Mouse (Mus musculus) limb, embryonic 14.5 days (tissue): Measurements from ENCODE around the gene Nf2. TPM values are rescaled to one million over a fixed set of nuclear protein-coding genes. Genes with fewer than 3 reads are reported as not detected.

Experiments
- ATAC-seq: fragments of 200-750 bp; cut with Nextera tagmentation; 2 replicates; pipeline ENCODE4 v1.8.0; 2017; ENCODE audit warnings: low read depth, moderate number of reproducible peaks, moderate TSS enrichment; ENCODE audit not compliant: low FRiP score
- DNase-seq: peaks from one replicate; pipeline ENCODE4 v3.0.0-alpha.2; 2015; ENCODE audit warnings: low spot score
- H3K27ac ChIP-seq: fragments of 300-500 bp; sonication (generic); replicated peaks from 2 replicates; pipeline ENCODE4 v1.5.1; 2014; ENCODE audit warnings: low read depth, mild to moderate bottlenecking, low read length, moderate library complexity, mixed read lengths
- H3K27me3 ChIP-seq: fragments of 300-500 bp; sonication (generic); 2 replicates; pipeline ENCODE4 v1.6.1; 2014; ENCODE audit warnings: low read length, mixed read lengths; ENCODE audit not compliant: control insufficient read depth, insufficient read depth
- H3K36me3 ChIP-seq: fragments of 300-500 bp; sonication (generic); 2 replicates; pipeline ENCODE4 v1.6.1; 2014; ENCODE audit warnings: mild to moderate bottlenecking, low read length, moderate library complexity, mixed read lengths; ENCODE audit not compliant: control insufficient read depth, insufficient read depth
- H3K4me1 ChIP-seq: fragments of 300-500 bp; sonication (generic); 2 replicates; pipeline ENCODE4 v1.6.1; 2014; ENCODE audit warnings: antibody characterized with exemption, low read length, mixed read lengths; ENCODE audit not compliant: control insufficient read depth, insufficient read depth
- H3K4me2 ChIP-seq: fragments of 300-500 bp; sonication (generic); replicated peaks from 2 replicates; pipeline ENCODE4 v1.6.1; 2014; ENCODE audit warnings: low read depth, mild to moderate bottlenecking, low read length, moderate library complexity; ENCODE audit not compliant: severe bottlenecking
- H3K4me3 ChIP-seq: fragments of 300-500 bp; sonication (generic); replicated peaks from 2 replicates; pipeline ENCODE4 v1.5.1; 2014; ENCODE audit warnings: low read length
- H3K9ac ChIP-seq: fragments of 300-500 bp; sonication (generic); 2 replicates; pipeline ENCODE4 v1.6.1; 2014; ENCODE audit warnings: mild to moderate bottlenecking, low read depth, low read length, moderate library complexity; ENCODE audit not compliant: severe bottlenecking
- H3K9me3 ChIP-seq: fragments of 300-500 bp; sonication (generic); 2 replicates; pipeline ENCODE4 v1.6.1; 2016; ENCODE audit warnings: low read length; ENCODE audit not compliant: control insufficient read depth
- POLR2A ChIP-seq: fragments of 200-500 bp; IDR thresholded peaks from 2 replicates; pipeline ENCODE4 v1.8.0; 2012; ENCODE audit warnings: inconsistent platforms, mild to moderate bottlenecking, moderate library complexity, borderline replicate concordance; ENCODE audit not compliant: insufficient read depth, insufficient read length; ENCODE audit errors: extremely low read depth
- WGBS: fragments of 180-500 bp; shearing (Covaris S2); extraction: QIAGEN DNeasy Blood & Tissue Kit; methylation state at CpG from one replicate; pipeline ENCODE4 v1.1.7; 2014; 5-methylcytosine and 5-hydroxymethylcytosine counted together
- microRNA-seq: library from miRNA; unstranded; fragments of <30 nt; microRNA quantifications from one replicate; pipeline ENCODE4, GENCODE M21; 2016
- polyA plus RNA-seq, 2 experiments: library from polyadenylated mRNA; depleted of rRNA in 1 of 2; stranded (reverse) in 1 of 2; unstranded in 1 of 2; fragments of >200 nt; fragmentation: Nextera tagmentation in 1 of 2; extraction: Ambion mirVana in 1 of 2; gene quantifications; 2 replicates each; pipeline versions ENCODE4 v1.2.1 to v1.2.3; 2012 to 2014

Nf2 gene
- polyA plus RNA-seq, 2 experiments, result 37.7 to 64.9 TPM

- Histone ChIP-seq H3K4me2 (no peak overlapping the region), H3K9me3 (no peaks in the 10 kb centered on the region), H3K36me3 (no peaks in the 10 kb centered on the region), H3K9ac (no peak overlapping the region), H3K4me3 (no peak overlapping the region), H3K27ac (no peak overlapping the region), H3K27me3 (no peaks in the 10 kb centered on the region), H3K4me1 (peaks cover 9% of the 10 kb centered on the region)
- 92% methylated on average over 5 of the region's 5 CpGs for whole genome bisulfite sequencing
- no peak for DNase-seq
- no peak for TF ChIP-seq POLR2A
- no peak for ATAC-seq
These were observed 132.7 kb downstream of the Nf2 start for GRCm38 (mm10) chr11:4716530-4717236.

Small RNA genes within 50 kb of the gene (microRNA-seq; reads per million reads assigned to microRNA genes)
- gene Mir6918, result not detected

Other genes starting within 250 kb of the Nf2 start
- gene Gm11032, start 229.5 kb downstream of the Nf2 start, polyA plus RNA-seq (2012; rRNA removed), result not detected in 2 replicates
- gene Gm11032, start 229.5 kb downstream of the Nf2 start, polyA plus RNA-seq (2014; fragmentation: Nextera tagmentation; extraction: Ambion mirVana), result not detected in 2 replicates
- gene Ascc2, start 211.8 kb downstream of the Nf2 start, polyA plus RNA-seq (2012; rRNA removed), result 30.8 and 33.3 TPM in 2 replicates
- 32.6 and 33.1 TPM in 2 replicates for gene Ascc2, start 211.8 kb downstream of the Nf2 start, polyA plus RNA-seq (2014; fragmentation: Nextera tagmentation; extraction: Ambion mirVana)
- 607 and 868 TPM in 2 replicates for gene Uqcr10, start 145.2 kb downstream of the Nf2 start, polyA plus RNA-seq (2012; rRNA removed)
- gene Uqcr10, start 145.2 kb downstream of the Nf2 start, polyA plus RNA-seq (2014; fragmentation: Nextera tagmentation; extraction: Ambion mirVana), result 681 and 756 TPM in 2 replicates
- gene Zmat5, start 144.9 kb downstream of the Nf2 start, polyA plus RNA-seq (2012; rRNA removed), result 42.1 TPM in 2 replicates
- gene Zmat5, start 144.9 kb downstream of the Nf2 start, polyA plus RNA-seq (2014; fragmentation: Nextera tagmentation; extraction: Ambion mirVana), result 56.4 and 61.3 TPM in 2 replicates
- gene Cabp7, start 102.8 kb downstream of the Nf2 start, polyA plus RNA-seq (2012; rRNA removed), result 0.10 and 0.14 TPM in 2 replicates
- gene Cabp7, start 102.8 kb downstream of the Nf2 start, polyA plus RNA-seq (2014; fragmentation: Nextera tagmentation; extraction: Ambion mirVana), result 0.12 and 0.17 TPM in 2 replicates
- gene Nipsnap1, start 24.4 kb upstream of the Nf2 start, polyA plus RNA-seq (2012; rRNA removed), result 34.7 and 38.0 TPM in 2 replicates
- 42.9 and 53.8 TPM in 2 replicates for gene Nipsnap1, start 24.4 kb upstream of the Nf2 start, polyA plus RNA-seq (2014; fragmentation: Nextera tagmentation; extraction: Ambion mirVana)
- 32.0 and 39.0 TPM in 2 replicates for gene Thoc5, start 45.8 kb upstream of the Nf2 start, polyA plus RNA-seq (2012; rRNA removed)
- 34.0 and 36.5 TPM in 2 replicates for gene Thoc5, start 45.8 kb upstream of the Nf2 start, polyA plus RNA-seq (2014; fragmentation: Nextera tagmentation; extraction: Ambion mirVana)
- 0.14 and 0.23 TPM in 2 replicates for gene Nefh, start 98.5 kb upstream of the Nf2 start, polyA plus RNA-seq (2012; rRNA removed)
- gene Nefh, start 98.5 kb upstream of the Nf2 start, polyA plus RNA-seq (2014; fragmentation: Nextera tagmentation; extraction: Ambion mirVana), result 0.28 and 0.32 TPM in 2 replicates
- 52.0 and 59.8 TPM in 2 replicates for gene Ap1b1, start 137.3 kb upstream of the Nf2 start, polyA plus RNA-seq (2012; rRNA removed)
- gene Ap1b1, start 137.3 kb upstream of the Nf2 start, polyA plus RNA-seq (2014; fragmentation: Nextera tagmentation; extraction: Ambion mirVana), result 49.0 and 51.3 TPM in 2 replicates
- gene Rasl10a, start 208.6 kb upstream of the Nf2 start, polyA plus RNA-seq (2012; rRNA removed), result 8.6 and 11.2 TPM in 2 replicates
- gene Rasl10a, start 208.6 kb upstream of the Nf2 start, polyA plus RNA-seq (2014; fragmentation: Nextera tagmentation; extraction: Ambion mirVana), result 5.9 and 6.6 TPM in 2 replicates
- gene Gas2l1, start 215.8 kb upstream of the Nf2 start, polyA plus RNA-seq (2012; rRNA removed), result 41.4 and 54.1 TPM in 2 replicates
- 38.0 and 43.9 TPM in 2 replicates for gene Gas2l1, start 215.8 kb upstream of the Nf2 start, polyA plus RNA-seq (2014; fragmentation: Nextera tagmentation; extraction: Ambion mirVana)
- 48.1 and 63.9 TPM in 2 replicates for gene Rhbdd3, start 249.4 kb upstream of the Nf2 start, polyA plus RNA-seq (2012; rRNA removed)
- gene Rhbdd3, start 249.4 kb upstream of the Nf2 start, polyA plus RNA-seq (2014; fragmentation: Nextera tagmentation; extraction: Ambion mirVana), result 24.6 and 27.4 TPM in 2 replicates
- 828 and 880 TPM in 2 replicates for gene Ewsr1, start 249.7 kb upstream of the Nf2 start, polyA plus RNA-seq (2012; rRNA removed)
- 357 and 409 TPM in 2 replicates for gene Ewsr1, start 249.7 kb upstream of the Nf2 start, polyA plus RNA-seq (2014; fragmentation: Nextera tagmentation; extraction: Ambion mirVana)